Mouse (Mus musculus) left cerebral cortex, postnatal 14 days (tissue): ENCODE data around the gene N4bp2. TPM values are rescaled to one million over a fixed set of nuclear protein-coding genes. Genes with fewer than 3 reads are reported as not detected.

Source experiments
- total RNA-seq, 2 experiments: library from RNA; stranded (reverse); gene quantifications; 2 replicates each; pipeline ENCODE4 v1.2.3; 2021

Gene N4bp2
- total RNA-seq, 2 experiments from 2014 or later, result 10.2 to 11.1 TPM

Other genes starting within 250 kb of the N4bp2 start
- 100 to 1,000 TPM; 147 to 161 TPM for gene Smim14, start 226.3 kb upstream of the N4bp2 start, total RNA-seq
- gene Ube2k, start 226.3 kb upstream of the N4bp2 start, total RNA-seq, result 100 to 1,000 TPM; 122 to 132 TPM
- gene Pds5a, start 65.2 kb upstream of the N4bp2 start, total RNA-seq, result 10 to 100 TPM; 67.8 to 68.9 TPM
- under 1 TPM; 0.83 to 0.87 TPM for gene Rhoh, start 97.7 kb downstream of the N4bp2 start, total RNA-seq
- not detected for gene Chrna9, start 171.4 kb downstream of the N4bp2 start, total RNA-seq
- not detected for gene 9130230L23Rik, start 240.8 kb downstream of the N4bp2 start, total RNA-seq